Mouse (Mus musculus) bone marrow, adult 2 months (tissue): Measurements from ENCODE around the gene Zfp277.

Source experiments
- CTCF ChIP-seq: fragments of 200-500 bp; IDR thresholded peaks from 2 replicates; pipeline ENCODE4 v1.5.1; 2011; ENCODE audit warnings: low read length, control low read depth; ENCODE audit not compliant: control insufficient read depth, insufficient read depth
- POLR2A ChIP-seq: fragments of 200-500 bp; IDR thresholded peaks from 2 replicates; pipeline ENCODE4 v1.6.1; 2011; ENCODE audit warnings: low read depth, mild to moderate bottlenecking, control low read depth, low read length, borderline replicate concordance; ENCODE audit not compliant: control insufficient read depth

DNA sequence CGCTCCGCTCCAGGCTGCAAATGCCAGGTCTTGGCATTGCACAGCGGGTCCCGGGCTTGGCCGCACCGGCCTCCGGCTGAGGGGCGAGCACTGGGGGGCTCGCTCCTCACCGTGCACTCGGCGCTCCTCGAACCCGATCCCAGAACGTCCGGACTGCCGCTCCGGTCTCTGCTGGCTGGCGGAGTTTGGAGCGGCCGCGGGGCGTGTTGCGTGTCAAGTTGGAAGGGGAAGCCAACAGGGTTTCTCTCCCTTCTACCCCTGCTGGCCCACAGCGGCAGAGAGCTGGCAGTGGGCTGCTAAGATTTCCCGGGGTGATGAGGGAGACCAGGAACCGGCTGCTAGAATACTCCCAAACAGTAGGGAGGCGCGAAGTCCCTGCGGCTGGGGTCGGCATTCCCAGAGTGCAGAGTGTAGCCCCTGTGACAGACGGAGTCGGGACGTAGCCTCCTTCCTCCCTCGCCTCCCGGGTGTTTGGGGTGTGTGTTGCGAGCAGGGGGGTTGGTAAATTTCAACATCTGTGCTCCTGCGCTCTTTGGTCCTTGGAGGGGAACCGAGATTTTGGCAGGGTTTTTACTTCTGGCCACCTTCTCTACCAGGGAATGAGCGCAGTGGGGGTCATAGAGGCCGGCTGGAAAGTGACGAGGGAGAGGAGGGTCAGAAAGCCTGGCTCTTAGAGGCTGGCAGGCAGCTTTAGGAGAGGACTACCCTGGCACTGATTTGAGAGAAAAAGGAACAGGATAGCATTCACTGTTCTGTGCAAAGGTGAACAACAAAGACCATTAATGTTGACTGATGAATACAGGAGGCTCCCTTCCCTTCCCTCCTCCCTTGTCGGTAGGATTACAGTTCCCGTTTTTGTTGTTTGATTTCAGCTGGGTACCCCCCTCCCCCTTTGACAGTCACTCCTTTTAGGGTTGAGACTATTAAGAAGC, 1.0 kb upstream of the Zfp277 start:
- no peak for TF ChIP-seq CTCF
- TF ChIP-seq POLR2A = no peak
